Mouse (Mus musculus) kidney, embryonic 16.5 days (tissue): Measurements from ENCODE around the gene Noct. TPM values are rescaled to one million over a fixed set of nuclear protein-coding genes. Genes with fewer than 3 reads are reported as not detected.

Experiments used
- ATAC-seq: fragments of 200-750 bp; cut with Nextera tagmentation; 2 replicates; pipeline ENCODE4 v1.8.0; 2017; ENCODE audit warnings: moderate TSS enrichment; ENCODE audit not compliant: low FRiP score, low TSS enrichment
- H3K27ac ChIP-seq: fragments of 300-500 bp; sonication (generic); 2 replicates; pipeline ENCODE4 v1.5.1; 2014; ENCODE audit warnings: low read length
- H3K27me3 ChIP-seq: fragments of 300-500 bp; sonication (generic); 2 replicates; pipeline ENCODE4 v1.6.1; 2014; ENCODE audit warnings: low read length, control low read depth, mixed read lengths; ENCODE audit not compliant: insufficient read depth
- H3K36me3 ChIP-seq: fragments of 300-500 bp; sonication (generic); 2 replicates; pipeline ENCODE4 v1.6.1; 2014; ENCODE audit warnings: low read length, control low read depth, mixed read lengths; ENCODE audit not compliant: insufficient read depth
- H3K4me1 ChIP-seq: fragments of 300-500 bp; sonication (generic); 2 replicates; pipeline ENCODE4 v1.6.1; 2014; ENCODE audit warnings: low read length, control low read depth, mixed read lengths; ENCODE audit not compliant: insufficient read depth
- H3K4me2 ChIP-seq: fragments of 300-500 bp; sonication (generic); replicated peaks from 2 replicates; pipeline ENCODE4 v1.6.1; 2014; ENCODE audit warnings: low read depth, low read length
- H3K4me3 ChIP-seq: fragments of 300-500 bp; sonication (generic); 2 replicates; pipeline ENCODE4 v1.5.1; 2014; ENCODE audit warnings: mild to moderate bottlenecking, low read length
- H3K9ac ChIP-seq: fragments of 300-500 bp; sonication (generic); replicated peaks from 2 replicates; pipeline ENCODE4 v1.6.1; 2014; ENCODE audit warnings: low read length
- H3K9me3 ChIP-seq: fragments of 300-500 bp; sonication (generic); 2 replicates; pipeline ENCODE4 v1.6.1; 2016; ENCODE audit warnings: low read length, control low read depth
- WGBS: fragments of 180-500 bp; shearing (Covaris S2); extraction: QIAGEN DNeasy Blood & Tissue Kit; methylation state at CpG from one replicate; pipeline ENCODE4 v1.1.7; 2014; 5-methylcytosine and 5-hydroxymethylcytosine counted together
- polyA plus RNA-seq: library from polyadenylated mRNA; unstranded; fragments of >200 nt; fragmentation: Nextera tagmentation; extraction: Ambion mirVana; gene quantifications from 2 replicates; pipeline ENCODE4 v1.2.1, GENCODE M21; 2015

Gene Noct
- polyA plus RNA-seq, 1 experiment from 2014 or later = 7.2 TPM

- Histone ChIP-seq H3K36me3 (no peaks in the 10 kb centered on the region), H3K27ac (no peak overlapping the region), H3K4me3 (no peak overlapping the region), H3K4me1 (peaks cover 33% of the 10 kb centered on the region), H3K4me2 (no peak overlapping the region), H3K27me3 (no peaks in the 10 kb centered on the region), H3K9ac (no peak overlapping the region), H3K9me3 (no peaks in the 10 kb centered on the region)
- WGBS = 69% methylated on average over 3 of the region's 3 CpGs
- ATAC-seq = no peak
These were observed 2.4 kb downstream of the Noct start for GRCm38 (mm10) chr3:51226601-51227000.

- Histone ChIP-seq H3K27me3 (no peaks in the 10 kb centered on the region), H3K4me1 (peaks cover 20% of the 10 kb centered on the region), H3K27ac (no peak overlapping the region), H3K4me3 (no peak overlapping the region), H3K36me3 (no peaks in the 10 kb centered on the region), H3K9me3 (no peaks in the 10 kb centered on the region), H3K9ac (no peak overlapping the region), H3K4me2 (no peak overlapping the region)
- 80% methylated on average over 10 of the region's 10 CpGs for WGBS
- ATAC-seq = no peak
These were observed 4.0 kb downstream of the Noct start for GRCm38 (mm10) chr3:51228038-51228820.

GRCm38 (mm10) chr3:51228821-51229205 lies 4.6 kb downstream of the Noct start:
- no peak overlapping the region for H3K9ac ChIP-seq
- H3K27ac ChIP-seq = no peak overlapping the region
- H3K27me3 ChIP-seq = no peaks in the 10 kb centered on the region
- 81% methylated on average over 9 of the region's 9 CpGs for WGBS
- H3K36me3 ChIP-seq = no peaks in the 10 kb centered on the region
- no peak overlapping the region for H3K4me3 ChIP-seq
- no peak overlapping the region for H3K4me2 ChIP-seq
- H3K9me3 ChIP-seq = no peaks in the 10 kb centered on the region
- no peak for ATAC-seq
- H3K4me1 ChIP-seq = peaks cover 20% of the 10 kb centered on the region

GRCm38 (mm10) chr3:51229226-51229625 lies 5.0 kb downstream of the Noct start:
- WGBS = 86% methylated on average over 3 of the region's 3 CpGs
- H3K9me3 ChIP-seq = no peaks in the 10 kb centered on the region
- no peak overlapping the region for H3K9ac ChIP-seq
- no peaks in the 10 kb centered on the region for H3K27me3 ChIP-seq
- H3K36me3 ChIP-seq = no peaks in the 10 kb centered on the region
- H3K27ac ChIP-seq = no peak overlapping the region
- H3K4me2 ChIP-seq = no peak overlapping the region
- ATAC-seq = no peak
- no peak overlapping the region for H3K4me3 ChIP-seq
- peaks cover 22% of the 10 kb centered on the region; the same call in 1 of the 2 replicates for H3K4me1 ChIP-seq

GRCm38 (mm10) chr3:51230146-51230835 lies 6.0 kb downstream of the Noct start:
- WGBS = 93% methylated on average over 6 of the region's 6 CpGs
- Histone ChIP-seq H3K4me1 (peaks cover 23% of the 10 kb centered on the region; the same call in 1 of the 2 replicates), H3K4me3 (no peak overlapping the region), H3K4me2 (no peak overlapping the region), H3K27ac (no peak overlapping the region), H3K27me3 (no peaks in the 10 kb centered on the region), H3K9me3 (no peaks in the 10 kb centered on the region), H3K9ac (no peak overlapping the region), H3K36me3 (no peaks in the 10 kb centered on the region)
- ATAC-seq = no peak

GRCm38 (mm10) chr3:51230886-51231285 lies 6.6 kb downstream of the Noct start:
- no peak overlapping the region for H3K4me3 ChIP-seq
- H3K27ac ChIP-seq = no peak overlapping the region
- H3K9me3 ChIP-seq = no peaks in the 10 kb centered on the region
- H3K9ac ChIP-seq = no peak overlapping the region
- ATAC-seq = no peak
- 73% methylated on average over 5 of the region's 5 CpGs for WGBS
- no peaks in the 10 kb centered on the region for H3K27me3 ChIP-seq
- peaks cover 19% of the 10 kb centered on the region; the same call in 1 of the 2 replicates for H3K4me1 ChIP-seq
- no peaks in the 10 kb centered on the region for H3K36me3 ChIP-seq
- no peak overlapping the region for H3K4me2 ChIP-seq

- H3K9ac ChIP-seq = no peak overlapping the region
These were observed 7.3 kb downstream of the Noct start for GRCm38 (mm10) chr3:51231499-51231898.

GRCm38 (mm10) chr3:51232205-51232910 lies 8.1 kb downstream of the Noct start:
- Histone ChIP-seq H3K9ac (no peak overlapping the region), H3K27me3 (no peaks in the 10 kb centered on the region), H3K36me3 (no peaks in the 10 kb centered on the region), H3K9me3 (no peaks in the 10 kb centered on the region), H3K27ac (no peak overlapping the region), H3K4me2 (no peak overlapping the region), H3K4me3 (no peak overlapping the region), H3K4me1 (peaks cover 11% of the 10 kb centered on the region; the same call in 1 of the 2 replicates)
- ATAC-seq = no peak
- 85% methylated on average over 3 of the region's 3 CpGs for WGBS

More at GRCm38 (mm10) chr3:51231499-51231898, 7.3 kb downstream of the Noct start:
- no peaks in the 10 kb centered on the region for H3K9me3 ChIP-seq
- H3K27ac ChIP-seq = no peak overlapping the region
- no peaks in the 10 kb centered on the region for H3K27me3 ChIP-seq
- no peak overlapping the region for H3K4me2 ChIP-seq
- no peak overlapping the region for H3K4me3 ChIP-seq
- no peak for ATAC-seq
- H3K4me1 ChIP-seq = peaks cover 16% of the 10 kb centered on the region; the same call in 1 of the 2 replicates
- H3K36me3 ChIP-seq = no peaks in the 10 kb centered on the region
- 70% methylated on average over 3 of the region's 3 CpGs for WGBS

- Histone ChIP-seq H3K27me3 (no peaks in the 10 kb centered on the region), H3K4me2 (no peak overlapping the region), H3K4me1 (peaks cover 11% of the 10 kb centered on the region; the same call in 1 of the 2 replicates), H3K36me3 (no peaks in the 10 kb centered on the region), H3K9ac (no peak overlapping the region), H3K9me3 (no peaks in the 10 kb centered on the region), H3K27ac (no peak overlapping the region), H3K4me3 (no peak overlapping the region)
- ATAC-seq = 0 out of 2 replicates have a peak, but pooled peaks have one; percentile 7
- WGBS = 36% methylated on average over 5 of the region's 5 CpGs
These were observed 9.2 kb downstream of the Noct start for GRCm38 (mm10) chr3:51233474-51233873.
